Mouse (Mus musculus) neural tube, embryonic 12.5 days (tissue): ENCODE measurements at regions not wholly inside any gene's neighbourhood (a gene's known extent, or its start where the extent isn't known, plus 50 kb on each side); places are given as distances from the start of the nearest gene placed in this dataset.

Source experiments
- ATAC-seq: fragments of 200-750 bp; cut with Nextera tagmentation; 2 replicates; pipeline ENCODE4 v1.8.0; 2017; ENCODE audit warnings: low read depth, mild to moderate bottlenecking, moderate TSS enrichment, moderate library complexity; ENCODE audit not compliant: low FRiP score
- H3K27ac ChIP-seq: fragments of 300-500 bp; sonication (generic); 2 replicates; pipeline ENCODE4 v1.5.1; 2016
- H3K27me3 ChIP-seq: fragments of 300-500 bp; sonication (generic); replicated peaks from 2 replicates; pipeline ENCODE4 v1.6.1; 2016; ENCODE audit warnings: mild to moderate bottlenecking
- H3K36me3 ChIP-seq: fragments of 300-500 bp; sonication (generic); 2 replicates; pipeline ENCODE4 v1.6.1; 2016; ENCODE audit warnings: mild to moderate bottlenecking
- H3K4me1 ChIP-seq: fragments of 300-500 bp; sonication (generic); 2 replicates; pipeline ENCODE4 v1.6.1; 2016
- H3K4me2 ChIP-seq: fragments of 300-500 bp; sonication (generic); replicated peaks from 2 replicates; pipeline ENCODE4 v1.6.1; 2016; ENCODE audit warnings: mild to moderate bottlenecking
- H3K4me3 ChIP-seq: fragments of 300-500 bp; sonication (generic); 2 replicates; pipeline ENCODE4 v1.5.1; 2016
- H3K9ac ChIP-seq: fragments of 300-500 bp; sonication (generic); 2 replicates; pipeline ENCODE4 v1.6.1; 2016; ENCODE audit warnings: mild to moderate bottlenecking
- H3K9me3 ChIP-seq: fragments of 300-500 bp; sonication (generic); 2 replicates; pipeline ENCODE4 v1.6.1; 2016; ENCODE audit warnings: mild to moderate bottlenecking
- WGBS: fragments of 180-500 bp; shearing (Covaris S2); methylation state at CpG from one replicate; pipeline ENCODE4 v1.1.7; 2016; 5-methylcytosine and 5-hydroxymethylcytosine counted together

DNA sequence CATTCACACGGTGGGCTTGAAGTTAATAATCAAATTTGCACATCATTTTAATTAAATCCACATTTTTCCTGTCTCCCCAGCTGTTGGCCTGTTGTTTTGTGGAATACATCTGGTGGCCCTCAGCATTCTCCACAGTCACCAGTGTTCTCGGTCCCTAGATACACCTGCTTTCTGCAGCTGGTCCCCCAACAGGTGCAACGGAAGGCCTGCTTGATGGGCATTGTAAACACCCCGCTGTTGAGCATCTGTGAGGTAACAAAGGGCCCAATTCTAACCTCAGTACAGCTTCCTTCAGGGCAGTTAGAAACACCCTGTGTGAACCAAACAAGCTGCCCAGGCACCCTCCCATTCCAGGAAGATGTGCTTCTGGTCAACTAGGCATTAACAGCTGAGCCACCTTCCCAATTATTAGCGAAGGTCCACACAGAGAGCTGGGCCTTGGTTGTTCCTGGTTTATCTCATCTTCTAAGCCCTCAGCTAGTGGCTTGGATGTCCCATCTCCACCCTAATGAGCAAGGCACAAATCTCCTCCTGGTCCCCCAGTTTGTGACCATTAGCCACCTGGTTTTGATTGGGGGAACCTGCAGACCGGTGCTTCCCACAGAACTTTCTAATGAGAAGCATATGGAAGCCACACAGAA is 293.0 kb upstream of the Spred2 start:
- Histone ChIP-seq H3K4me3 (no peak overlapping the region), H3K9ac (no peak overlapping the region), H3K27me3 (no peaks in the 10 kb centered on the region), H3K4me1 (no peaks in the 10 kb centered on the region), H3K36me3 (no peaks in the 10 kb centered on the region), H3K4me2 (no peak overlapping the region), H3K27ac (no peak overlapping the region), H3K9me3 (no peaks in the 10 kb centered on the region)
- WGBS, result 82% methylated on average over 6 of the region's 6 CpGs
- no peak for ATAC-seq

DNA sequence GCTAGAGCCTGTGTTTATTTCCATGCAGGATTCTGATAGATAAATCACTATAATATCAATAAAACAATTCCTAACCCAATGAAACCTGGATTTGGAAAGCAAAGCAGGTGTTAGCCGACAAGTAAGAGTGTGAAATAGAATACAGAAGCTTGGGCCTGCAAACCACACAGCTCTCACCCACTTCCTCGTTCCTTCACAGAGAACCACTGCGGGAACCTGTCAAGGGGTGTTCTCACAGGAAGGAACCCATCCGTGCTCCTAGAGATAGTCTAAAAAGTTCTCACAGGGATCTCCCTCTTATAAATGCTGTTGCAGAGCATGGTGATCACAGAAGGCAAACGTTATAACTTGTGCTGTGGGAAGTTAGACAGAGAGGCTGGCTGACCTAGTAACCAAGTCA is 291.7 kb upstream of the Spred2 start:
- H3K27ac ChIP-seq, result no peak overlapping the region
- no peak overlapping the region for H3K9ac ChIP-seq
- no peaks in the 10 kb centered on the region for H3K9me3 ChIP-seq
- no peaks in the 10 kb centered on the region for H3K4me1 ChIP-seq
- no peaks in the 10 kb centered on the region for H3K36me3 ChIP-seq
- no peak overlapping the region for H3K4me2 ChIP-seq
- no peak for ATAC-seq
- no peak overlapping the region for H3K4me3 ChIP-seq
- no peaks in the 10 kb centered on the region for H3K27me3 ChIP-seq
- 88% methylated on average over 5 of the region's 5 CpGs for WGBS

DNA sequence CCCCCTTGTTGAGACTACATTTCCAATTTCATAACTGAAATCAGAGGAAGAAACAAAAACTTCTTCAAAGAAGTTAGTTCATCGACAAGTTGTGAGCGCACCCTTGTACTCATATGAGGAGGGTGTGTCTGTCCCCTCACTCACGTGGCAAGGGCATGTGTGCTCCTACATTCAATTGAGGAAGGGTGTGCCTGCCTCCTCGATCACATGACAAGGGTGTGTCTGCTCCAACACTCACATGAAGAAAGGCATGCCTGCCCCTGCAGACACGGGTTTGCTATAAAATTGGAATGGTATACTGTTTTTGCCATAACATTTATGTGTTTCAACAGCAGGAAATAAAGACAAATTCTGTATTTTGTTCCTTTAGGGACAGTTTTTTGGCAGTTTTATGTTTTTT is 290.6 kb upstream of the Spred2 start:
- no peak overlapping the region for H3K4me2 ChIP-seq
- H3K9ac ChIP-seq, result no peak overlapping the region
- 86% methylated on average over 5 of the region's 5 CpGs for WGBS
- no peak overlapping the region for H3K4me3 ChIP-seq
- no peaks in the 10 kb centered on the region for H3K36me3 ChIP-seq
- no peaks in the 10 kb centered on the region for H3K9me3 ChIP-seq
- no peak overlapping the region for H3K27ac ChIP-seq
- no peak for ATAC-seq
- H3K27me3 ChIP-seq, result no peaks in the 10 kb centered on the region
- no peaks in the 10 kb centered on the region for H3K4me1 ChIP-seq

DNA sequence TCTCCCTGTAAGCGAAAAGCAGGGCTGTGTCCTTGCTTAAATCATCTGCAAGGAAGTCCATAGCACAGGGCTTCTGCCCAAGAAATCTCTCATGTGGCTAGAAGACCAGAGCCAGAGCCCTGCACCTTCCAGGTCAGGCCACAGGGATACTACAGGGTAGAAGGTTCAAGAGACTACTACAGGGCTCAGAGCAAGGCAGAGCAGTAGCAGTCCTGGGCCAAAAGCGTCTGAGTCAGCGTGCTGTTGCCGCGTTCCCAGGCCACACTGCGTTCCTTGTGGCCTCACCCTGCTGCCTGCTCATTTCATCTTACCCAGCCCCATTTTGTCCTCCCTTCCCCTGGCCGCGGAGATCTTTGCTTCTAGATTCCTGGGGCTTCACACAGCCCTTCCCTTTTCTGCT is 283.0 kb upstream of the Spred2 start:
- Histone ChIP-seq H3K9me3 (no peaks in the 10 kb centered on the region), H3K36me3 (no peaks in the 10 kb centered on the region), H3K4me3 (no peak overlapping the region), H3K27me3 (no peaks in the 10 kb centered on the region), H3K4me1 (no peaks in the 10 kb centered on the region), H3K9ac (no peak overlapping the region), H3K4me2 (no peak overlapping the region), H3K27ac (no peak overlapping the region)
- 74% methylated on average over 8 of the region's 8 CpGs for WGBS
- no peak for ATAC-seq

DNA sequence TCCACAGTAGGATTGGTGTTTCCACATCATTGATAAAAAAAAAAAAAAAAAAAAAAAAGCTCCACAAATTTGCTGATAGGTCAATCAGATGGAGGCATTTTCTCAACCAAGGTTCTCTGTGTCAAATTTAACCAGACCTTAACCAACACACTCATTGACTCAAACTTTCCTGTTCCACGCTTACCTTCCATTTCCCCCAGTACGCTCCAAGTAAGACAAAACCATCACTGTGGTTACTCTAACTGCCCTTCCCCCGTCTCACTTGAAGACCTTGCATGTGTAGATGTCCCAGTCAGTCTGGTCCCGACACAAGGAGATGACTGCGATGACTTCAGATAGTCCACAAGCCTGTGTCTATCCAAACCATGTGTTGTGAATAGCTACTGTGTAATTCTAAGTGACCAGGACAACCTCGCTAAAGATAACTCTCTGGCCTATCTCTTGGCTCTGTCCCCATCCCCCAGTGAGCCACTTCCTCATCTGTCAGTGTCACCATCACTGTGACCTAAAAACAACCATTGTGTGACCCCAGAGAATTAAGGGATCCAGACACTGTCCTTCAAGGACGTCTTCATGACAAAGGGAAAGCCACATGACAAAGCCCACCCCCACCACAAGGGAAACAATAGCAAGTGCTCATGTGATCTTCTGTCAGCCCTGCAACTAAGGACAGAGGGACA is 279.9 kb upstream of the Spred2 start:
- 69% methylated on average over 7 of the region's 7 CpGs for WGBS
- H3K36me3 ChIP-seq, result no peaks in the 10 kb centered on the region
- ATAC-seq, result no peak
- no peaks in the 10 kb centered on the region for H3K9me3 ChIP-seq
- H3K4me2 ChIP-seq, result no peak overlapping the region
- no peak overlapping the region for H3K4me3 ChIP-seq
- no peaks in the 10 kb centered on the region for H3K27me3 ChIP-seq
- H3K4me1 ChIP-seq, result no peaks in the 10 kb centered on the region
- H3K9ac ChIP-seq, result no peak overlapping the region
- no peak overlapping the region for H3K27ac ChIP-seq

DNA sequence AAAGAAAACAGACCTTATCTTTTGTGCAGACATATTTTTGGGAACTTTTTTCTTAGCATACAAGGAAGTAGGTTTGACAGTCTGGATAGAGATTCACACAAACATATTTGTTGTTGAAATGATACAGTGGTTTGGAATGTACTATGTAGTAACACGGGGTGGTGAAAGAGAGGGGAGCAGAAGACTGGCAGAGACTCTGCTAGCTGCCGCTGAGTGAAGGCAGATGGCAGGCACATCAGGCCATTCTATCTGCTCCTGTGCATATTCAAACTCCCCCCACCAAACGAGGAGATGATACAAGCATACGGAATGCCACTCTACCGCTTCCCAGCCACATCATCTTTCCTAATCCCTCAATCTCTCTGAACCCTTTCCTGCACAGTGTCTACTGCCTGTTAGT is 279.1 kb upstream of the Spred2 start:
- no peaks in the 10 kb centered on the region for H3K36me3 ChIP-seq
- ATAC-seq, result no peak
- H3K4me2 ChIP-seq, result no peak overlapping the region
- no peaks in the 10 kb centered on the region for H3K27me3 ChIP-seq
- no peak overlapping the region for H3K4me3 ChIP-seq
- 78% methylated on average over 5 of the region's 5 CpGs for WGBS
- H3K9ac ChIP-seq, result no peak overlapping the region
- H3K9me3 ChIP-seq, result no peaks in the 10 kb centered on the region
- H3K27ac ChIP-seq, result no peak overlapping the region
- no peaks in the 10 kb centered on the region for H3K4me1 ChIP-seq

DNA sequence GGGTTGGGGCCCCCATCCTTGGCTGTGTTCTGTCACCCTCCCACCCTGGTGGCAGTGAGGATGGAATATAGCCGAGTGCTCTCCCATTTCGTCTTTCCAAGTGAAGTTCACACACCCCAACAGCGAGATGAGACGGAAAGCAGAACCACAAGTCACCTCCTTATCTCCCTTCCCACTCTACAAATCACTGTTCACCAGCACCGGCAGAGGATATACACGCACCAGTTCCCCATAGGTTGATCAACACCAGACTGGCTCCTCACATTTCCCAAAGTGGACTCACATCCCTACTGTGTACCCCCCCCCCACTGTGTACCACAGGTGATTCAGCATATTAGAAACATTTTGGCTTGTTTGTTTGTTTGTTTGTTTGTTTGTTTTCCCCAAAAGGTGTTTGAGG is 272.7 kb upstream of the Spred2 start:
- H3K27ac ChIP-seq, result no peak overlapping the region
- H3K4me1 ChIP-seq, result no peaks in the 10 kb centered on the region
- H3K9ac ChIP-seq, result no peak overlapping the region
- no peaks in the 10 kb centered on the region for H3K9me3 ChIP-seq
- H3K36me3 ChIP-seq, result no peaks in the 10 kb centered on the region
- H3K4me2 ChIP-seq, result no peak overlapping the region
- no peak overlapping the region for H3K4me3 ChIP-seq
- 94% methylated on average over 6 of the region's 6 CpGs for WGBS
- ATAC-seq, result no peak
- no peaks in the 10 kb centered on the region for H3K27me3 ChIP-seq

DNA sequence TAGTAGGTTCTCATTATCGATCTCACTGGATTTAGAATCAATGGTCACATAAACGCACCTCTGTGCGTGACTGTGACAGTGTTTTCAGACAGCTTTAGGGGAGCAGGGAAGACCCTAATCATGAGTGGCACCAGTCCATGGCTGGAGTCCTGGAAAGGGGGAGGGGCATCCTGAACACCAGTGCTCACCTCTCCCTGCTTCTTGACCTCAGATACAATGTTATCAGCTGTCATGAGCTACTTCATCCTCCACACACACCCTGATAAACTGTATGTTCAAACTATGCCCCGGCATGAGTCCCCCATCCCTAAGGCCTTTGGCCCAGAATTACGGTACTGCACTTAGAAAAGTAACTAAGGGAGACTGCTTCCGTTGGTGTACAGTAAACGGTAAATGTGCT is 272.2 kb upstream of the Spred2 start:
- Histone ChIP-seq H3K36me3 (no peaks in the 10 kb centered on the region), H3K4me2 (no peak overlapping the region), H3K27ac (no peak overlapping the region), H3K9ac (no peak overlapping the region), H3K9me3 (no peaks in the 10 kb centered on the region), H3K27me3 (no peaks in the 10 kb centered on the region), H3K4me3 (no peak overlapping the region), H3K4me1 (no peaks in the 10 kb centered on the region)
- 95% methylated on average over 7 of the region's 7 CpGs for WGBS
- no peak for ATAC-seq

DNA sequence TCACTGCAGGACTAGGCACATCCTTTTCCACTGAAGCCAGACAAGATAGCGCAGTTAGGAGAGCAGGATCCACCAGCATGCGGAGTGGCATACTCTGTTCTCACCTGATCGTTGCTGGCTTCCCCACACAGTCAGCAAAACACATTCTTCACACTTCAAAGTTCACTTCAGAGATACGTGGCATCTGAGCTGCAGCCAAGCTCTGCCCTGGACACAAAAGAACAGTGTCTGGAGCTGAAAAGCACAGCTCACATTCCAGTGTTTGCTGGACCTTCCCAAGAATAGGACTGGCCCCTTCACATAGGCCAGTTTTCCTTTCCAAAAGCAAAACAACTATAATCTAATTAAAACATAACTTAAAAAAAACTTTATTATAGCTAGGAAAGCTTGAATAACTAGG is 264.7 kb upstream of the Spred2 start:
- no peak overlapping the region for H3K4me3 ChIP-seq
- H3K27ac ChIP-seq, result no peak overlapping the region
- no peak for ATAC-seq
- WGBS, result 75% methylated on average over 4 of the region's 4 CpGs
- H3K9me3 ChIP-seq, result no peaks in the 10 kb centered on the region
- H3K4me1 ChIP-seq, result no peaks in the 10 kb centered on the region
- no peak overlapping the region for H3K9ac ChIP-seq
- no peaks in the 10 kb centered on the region for H3K36me3 ChIP-seq
- H3K4me2 ChIP-seq, result no peak overlapping the region
- H3K27me3 ChIP-seq, result no peaks in the 10 kb centered on the region

DNA sequence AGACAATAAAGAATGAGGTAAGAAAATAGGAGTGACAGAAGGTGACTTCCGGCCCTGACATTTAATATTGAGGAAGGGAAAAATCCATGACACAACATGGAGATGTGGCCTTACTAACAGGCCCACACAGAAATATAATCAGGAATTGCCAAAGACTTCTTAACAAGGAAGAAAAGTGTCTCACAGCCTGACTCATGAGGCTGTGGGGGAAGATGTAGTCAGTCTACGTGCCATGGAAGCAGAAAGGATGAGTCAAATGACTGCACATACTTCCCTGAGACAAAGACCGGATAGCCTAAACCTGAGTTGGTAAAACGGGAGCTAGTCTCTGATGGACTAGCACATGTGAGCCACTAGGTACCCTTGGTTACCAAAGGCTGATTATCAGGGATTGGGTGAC is 257.4 kb upstream of the Spred2 start:
- H3K4me2 ChIP-seq, result no peak overlapping the region
- H3K4me1 ChIP-seq, result no peaks in the 10 kb centered on the region; the same call in 1 of the 2 replicates
- no peak overlapping the region for H3K27ac ChIP-seq
- H3K27me3 ChIP-seq, result no peaks in the 10 kb centered on the region
- H3K9me3 ChIP-seq, result no peaks in the 10 kb centered on the region
- no peaks in the 10 kb centered on the region for H3K36me3 ChIP-seq
- no peak overlapping the region for H3K4me3 ChIP-seq
- no peak for ATAC-seq
- H3K9ac ChIP-seq, result no peak overlapping the region
- WGBS, result 91% methylated on average over 4 of the region's 4 CpGs

DNA sequence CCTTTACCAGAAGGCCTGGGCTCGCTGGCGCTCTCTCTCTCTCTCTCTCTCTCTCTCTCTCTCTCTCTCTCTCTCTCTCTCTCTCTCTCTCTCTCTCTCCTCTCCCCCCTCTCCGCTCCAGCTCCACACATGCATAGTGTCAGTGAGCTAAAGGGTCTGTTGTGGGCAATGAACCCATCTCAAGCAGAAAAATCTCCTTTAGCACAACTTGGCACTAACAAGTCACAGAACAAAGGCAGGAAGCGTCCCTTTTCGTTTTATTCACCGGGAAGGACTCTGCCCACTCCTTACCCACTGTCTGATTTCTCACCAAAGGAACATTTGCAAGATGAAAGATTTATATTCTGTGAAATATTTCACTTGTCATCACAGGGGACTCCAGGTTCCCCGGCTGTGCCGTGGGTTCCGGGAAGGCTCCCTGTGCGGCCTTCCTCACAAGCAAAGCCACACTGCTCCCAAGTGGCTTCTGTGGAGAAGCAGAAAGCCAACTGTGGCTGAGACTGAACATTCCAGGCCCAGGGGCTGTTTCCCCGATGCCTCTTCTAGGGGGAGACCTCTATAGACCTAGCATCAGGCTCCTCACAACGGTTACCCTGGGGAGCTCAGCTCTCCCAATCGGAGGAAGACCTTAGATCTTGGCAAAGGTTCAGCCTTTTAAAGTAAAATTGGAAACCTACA is 253.2 kb upstream of the Spred2 start:
- Histone ChIP-seq H3K4me2 (no peak overlapping the region), H3K27ac (no peak overlapping the region), H3K9ac (no peak overlapping the region), H3K27me3 (no peaks in the 10 kb centered on the region), H3K9me3 (no peaks in the 10 kb centered on the region), H3K4me3 (no peak overlapping the region), H3K4me1 (peaks cover 4% of the 10 kb centered on the region), H3K36me3 (no peaks in the 10 kb centered on the region)
- 47% methylated on average over 13 of the region's 13 CpGs for WGBS
- peak; percentile 72 for ATAC-seq

DNA sequence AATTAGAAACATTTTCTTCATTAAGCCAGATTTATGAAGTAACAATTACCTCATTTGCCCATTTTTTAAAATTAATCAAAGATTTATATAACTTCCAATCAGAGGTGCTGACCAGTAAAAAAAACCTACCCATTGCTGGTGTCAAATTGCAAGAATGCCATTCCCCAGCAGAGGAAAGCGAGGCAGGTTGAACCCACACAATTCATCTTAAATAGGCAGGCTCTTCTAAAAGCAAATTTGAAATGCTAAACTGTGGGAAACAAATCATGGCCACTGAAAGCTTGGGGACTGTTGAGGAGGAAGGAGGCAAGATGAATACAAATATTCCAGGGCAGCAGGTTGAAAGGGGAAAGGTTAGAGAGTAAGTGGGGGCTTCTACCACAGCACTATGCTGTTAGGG is 251.2 kb upstream of the Spred2 start:
- WGBS, result 19% methylated on average over 1 of the region's 1 CpGs

DNA sequence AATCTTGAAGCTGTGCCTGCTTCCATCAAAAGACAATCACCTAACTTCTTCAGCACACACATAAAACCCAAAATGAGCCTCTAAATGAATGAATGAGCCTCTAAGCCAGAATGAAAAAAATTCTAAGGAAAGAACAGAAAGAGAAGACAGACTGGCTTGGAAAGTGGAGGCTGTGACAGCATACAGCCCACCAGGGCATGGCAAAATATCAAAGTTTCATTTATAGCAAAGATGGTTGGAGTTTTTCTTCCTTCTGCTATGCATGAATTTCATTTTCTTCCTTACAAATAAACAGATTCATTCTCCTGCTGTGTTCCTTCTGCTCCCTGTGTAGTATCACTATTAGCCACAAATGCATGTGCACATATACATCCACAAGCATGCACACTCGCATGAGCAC is 247.7 kb upstream of the Spred2 start:
- peaks cover 4% of the 10 kb centered on the region; the same call in 1 of the 2 replicates for H3K4me1 ChIP-seq
- WGBS, result 95% methylated on average over 1 of the region's 1 CpGs
- H3K4me2 ChIP-seq, result no peak overlapping the region
- H3K9ac ChIP-seq, result no peak overlapping the region
- no peak for ATAC-seq
- H3K9me3 ChIP-seq, result no peaks in the 10 kb centered on the region
- H3K36me3 ChIP-seq, result no peaks in the 10 kb centered on the region
- H3K4me3 ChIP-seq, result no peak overlapping the region
- H3K27ac ChIP-seq, result no peak overlapping the region
- H3K27me3 ChIP-seq, result no peaks in the 10 kb centered on the region

More for the DNA sequence above, 251.2 kb upstream of the Spred2 start:
- Histone ChIP-seq H3K9ac (no peak overlapping the region), H3K27me3 (no peaks in the 10 kb centered on the region), H3K4me3 (no peak overlapping the region), H3K4me2 (no peak overlapping the region), H3K36me3 (no peaks in the 10 kb centered on the region), H3K9me3 (no peaks in the 10 kb centered on the region), H3K27ac (no peak overlapping the region), H3K4me1 (peaks cover 4% of the 10 kb centered on the region)
- no peak for ATAC-seq
